Mouse (Mus musculus): ENCODE data around the gene Gje1.

- peak; percentile 86 for TF ChIP-seq CTCF (IDR thresholded peaks at IDR 0.05; ENCODE audit: low read depth, low read length)
- no peak for TF ChIP-seq POLR2A (IDR thresholded peaks at IDR 0.05; ENCODE audit: borderline replicate concordance, low read depth, low read length)
These were observed 12.6 kb downstream of the Gje1 start, which contains the start of the genes Vta1 and Nmbr for GRCm38 (mm10) chr10:14705072-14706066.

Measured in bone marrow macrophage, adult 2 months (primary cell).